In genomic region chr5:137740506-137740905, GRCm38 (mm10) we compare ENCODE assay signal across 8 mouse cellular contexts. TPM values are rescaled to one million over a fixed set of nuclear protein-coding genes. Genes with fewer than 3 reads are reported as not detected.
A peak's percentile ranks its signal among the peaks of the same experiment; 100 is the strongest.
DNase-seq lines count a peak whose midpoint lies in the region; ATAC-seq and TF ChIP-seq lines count a peak whose summit lies in the region.

No protein-coding gene starts in this region.

- no peaks in the 10 kb centered on the region for H3K9me3 ChIP-seq in heart, embryonic 10.5 days
- H3K9me3 ChIP-seq in E14TG2a.4 (ENCODE audit: low read length) = no peaks in the 10 kb centered on the region
- no peaks in the 10 kb centered on the region for H3K9me3 ChIP-seq in forebrain, embryonic 13.5 days (replicated peaks)
- H3K9me3 ChIP-seq in liver, embryonic 16.5 days (replicated peaks; ENCODE audit: control insufficient read depth, low read length) = no peaks in the 10 kb centered on the region

- peak overlapping the region; percentile 91 for H3K4me2 ChIP-seq in forebrain, embryonic 13.5 days
- H3K4me2 ChIP-seq in liver, embryonic 16.5 days (ENCODE audit: low read depth, low read length) = peak overlapping the region; percentile 99

- TF ChIP-seq CTCF in E14TG2a.4 (conservative IDR thresholded peaks at IDR 0.05; ENCODE audit: low read length) = no peak

- ATAC-seq in forebrain, embryonic 13.5 days = peak; percentile 11; the same call in 1 of the 2 replicates
- ATAC-seq in liver, embryonic 16.5 days (ENCODE audit: low read depth) = no peak

- peak overlapping the region; percentile 88 for H3K27ac ChIP-seq in heart, embryonic 10.5 days
- H3K27ac ChIP-seq in forebrain, embryonic 13.5 days = peak overlapping the region; percentile 78
- H3K27ac ChIP-seq in liver, embryonic 16.5 days (ENCODE audit: low read length) = no peak overlapping the region

- H3K36me3 ChIP-seq in heart, embryonic 10.5 days = peaks cover 18% of the 10 kb centered on the region
- peaks cover 13% of the 10 kb centered on the region for H3K36me3 ChIP-seq in E14TG2a.4 (ENCODE audit: insufficient read depth, low read length)
- peaks cover 24% of the 10 kb centered on the region for H3K36me3 ChIP-seq in forebrain, embryonic 13.5 days (ENCODE audit: poor library complexity, severe bottlenecking)
- no peaks in the 10 kb centered on the region for H3K36me3 ChIP-seq in liver, embryonic 16.5 days (ENCODE audit: control insufficient read depth, insufficient read depth)

- H3K4me1 ChIP-seq in heart, embryonic 10.5 days = peaks cover 47% of the 10 kb centered on the region
- H3K4me1 ChIP-seq in E14TG2a.4 (replicated peaks; ENCODE audit: low read depth, low read length) = peaks cover 72% of the 10 kb centered on the region
- H3K4me1 ChIP-seq in forebrain, embryonic 13.5 days = peaks cover 46% of the 10 kb centered on the region
- peaks cover 36% of the 10 kb centered on the region for H3K4me1 ChIP-seq in liver, embryonic 16.5 days (ENCODE audit: control insufficient read depth, low read depth, low read length)

- H3K27me3 ChIP-seq in heart, embryonic 10.5 days (ENCODE audit: insufficient read depth, poor library complexity, severe bottlenecking) = no peaks in the 10 kb centered on the region
- no peaks in the 10 kb centered on the region for H3K27me3 ChIP-seq in E14TG2a.4 (ENCODE audit: insufficient read depth, low read length)
- no peaks in the 10 kb centered on the region for H3K27me3 ChIP-seq in forebrain, embryonic 13.5 days
- no peaks in the 10 kb centered on the region for H3K27me3 ChIP-seq in liver, embryonic 16.5 days (ENCODE audit: control insufficient read depth, insufficient read depth, low read depth, low read length)

- H3K4me3 ChIP-seq in heart, embryonic 10.5 days = peak overlapping the region; percentile 66
- peak overlapping the region; percentile 84 for H3K4me3 ChIP-seq in E14TG2a.4 (replicated peaks; ENCODE audit: low read length)
- peak overlapping the region; percentile 63 for H3K4me3 ChIP-seq in forebrain, embryonic 13.5 days
- peak overlapping the region; percentile 73 for H3K4me3 ChIP-seq in liver, embryonic 16.5 days (ENCODE audit: low read depth, low read length)

- no peak for DNase-seq in heart, embryonic 10.5 days (ENCODE audit: low spot score)
- DNase-seq in heart, adult 8-10 months (ENCODE audit: low spot score) = no peak
- no peak for DNase-seq in spleen, adult 12 weeks (ENCODE audit: low spot score)
- no peak for DNase-seq in thymus, postnatal 36 days
- DNase-seq in adrenal gland, postnatal 4 days (ENCODE audit: low spot score in 2 of 2) = no peak

- peak overlapping the region; percentile 81 for H3K9ac ChIP-seq in forebrain, embryonic 13.5 days
- peak overlapping the region; percentile 74 for H3K9ac ChIP-seq in liver, embryonic 16.5 days (ENCODE audit: low read depth, low read length)

- WGBS in heart, embryonic 10.5 days = 11% methylated on average over 11 of the region's 11 CpGs
- WGBS in forebrain, embryonic 13.5 days = 5% methylated on average over 11 of the region's 11 CpGs
- 48% methylated on average over 11 of the region's 11 CpGs for WGBS in liver, embryonic 16.5 days (ENCODE audit: insufficient replicate concordance)

RNA-seq across cellular contexts. Expression of gene Nyap1, which starts 0.9 kb away (rescaled TPM):
- 1.4 TPM in 2 replicates for polyA plus RNA-seq in heart, embryonic 10.5 days (2016; fragmentation: Nextera tagmentation; extraction: Ambion mirVana)
- total RNA-seq in heart, adult 8-10 months (2022) = under 1 TPM; 0.35 to 0.89 (median 0.81) TPM
- 25.0 and 26.5 TPM in 2 replicates for polyA plus RNA-seq in forebrain, embryonic 13.5 days (2015; fragmentation: Nextera tagmentation; extraction: Ambion mirVana)
- 0.21 and 0.33 TPM in 2 replicates for polyA plus RNA-seq in liver, embryonic 16.5 days (2015; fragmentation: Nextera tagmentation; extraction: Ambion mirVana)
- 10 to 100 TPM; 10.9 to 11.6 TPM for total RNA-seq in adrenal gland, postnatal 4 days (2021)

RNA-seq across cellular contexts. Expression of gene Tsc22d4, which starts 5.0 kb away (rescaled TPM):
- polyA plus RNA-seq in heart, embryonic 10.5 days (2016; fragmentation: Nextera tagmentation; extraction: Ambion mirVana) = 147 and 165 TPM in 2 replicates
- 100 to 1,000 TPM; 237 to 281 (median 242) TPM for total RNA-seq in heart, adult 8-10 months (2022)
- 64.3 and 71.0 TPM in 2 replicates for polyA plus RNA-seq in forebrain, embryonic 13.5 days (2015; fragmentation: Nextera tagmentation; extraction: Ambion mirVana)
- 59.8 and 64.4 TPM in 2 replicates for polyA plus RNA-seq in liver, embryonic 16.5 days (2015; fragmentation: Nextera tagmentation; extraction: Ambion mirVana)
- 100 to 1,000 TPM; 138 to 140 TPM for total RNA-seq in adrenal gland, postnatal 4 days (2021)

RNA-seq across cellular contexts. Expression of gene Ppp1r35, which starts 38.1 kb away (rescaled TPM):
- 31.3 and 49.2 TPM in 2 replicates for polyA plus RNA-seq in heart, embryonic 10.5 days (2016; fragmentation: Nextera tagmentation; extraction: Ambion mirVana)
- 10 to 100 TPM in 1 of 4 experiments, 1 to 10 TPM in 3; 7.9 to 12.7 (median 8.6) TPM for total RNA-seq in heart, adult 8-10 months (2022)
- polyA plus RNA-seq in forebrain, embryonic 13.5 days (2015; fragmentation: Nextera tagmentation; extraction: Ambion mirVana) = 38.3 and 45.0 TPM in 2 replicates
- 14.8 and 15.5 TPM in 2 replicates for polyA plus RNA-seq in liver, embryonic 16.5 days (2015; fragmentation: Nextera tagmentation; extraction: Ambion mirVana)
- 10 to 100 TPM; 29.9 to 40.3 TPM for total RNA-seq in adrenal gland, postnatal 4 days (2021)

RNA-seq across cellular contexts. Expression of gene Mepce, which starts 46.9 kb away (rescaled TPM):
- 7.1 and 10.4 TPM in 2 replicates for polyA plus RNA-seq in heart, embryonic 10.5 days (2016; fragmentation: Nextera tagmentation; extraction: Ambion mirVana)
- total RNA-seq in heart, adult 8-10 months (2022) = 10 to 100 TPM; 28.9 to 34.2 (median 31.4) TPM
- 10.3 and 12.3 TPM in 2 replicates for polyA plus RNA-seq in forebrain, embryonic 13.5 days (2015; fragmentation: Nextera tagmentation; extraction: Ambion mirVana)
- 3.8 and 4.6 TPM in 2 replicates for polyA plus RNA-seq in liver, embryonic 16.5 days (2015; fragmentation: Nextera tagmentation; extraction: Ambion mirVana)
- 10 to 100 TPM; 58.4 to 67.5 TPM for total RNA-seq in adrenal gland, postnatal 4 days (2021)

RNA-seq across cellular contexts. Expression of gene Zcwpw1, which starts 47.1 kb away (rescaled TPM):
- polyA plus RNA-seq in heart, embryonic 10.5 days (2016; fragmentation: Nextera tagmentation; extraction: Ambion mirVana) = 10.0 and 12.5 TPM in 2 replicates
- under 1 TPM; 0.31 to 0.57 (median 0.54) TPM for total RNA-seq in heart, adult 8-10 months (2022)
- 12.7 and 15.4 TPM in 2 replicates for polyA plus RNA-seq in forebrain, embryonic 13.5 days (2015; fragmentation: Nextera tagmentation; extraction: Ambion mirVana)
- 3.8 and 4.0 TPM in 2 replicates for polyA plus RNA-seq in liver, embryonic 16.5 days (2015; fragmentation: Nextera tagmentation; extraction: Ambion mirVana)
- total RNA-seq in adrenal gland, postnatal 4 days (2021) = 1 to 10 TPM; 8.9 to 9.3 TPM

Comparison
In these comparisons a context has a peak if more than half of its experiments do, and no peak if none do; other contexts are left out.
1. RNA of gene Nyap1, which starts 0.9 kb away (polyA plus RNA-seq): 25.0 to 26.5 TPM in forebrain, embryonic 13.5 days; 1.4 TPM in heart, embryonic 10.5 days and 0.21 to 0.33 TPM in liver, embryonic 16.5 days; every median in the first group is over 10 times any median in the second.
2. Peak in every context shown above with its lines, with median percentiles within 50 percentile points of each other: H3K4me3 ChIP-seq.